Mouse (Mus musculus): ENCODE results near the gene 1700042G07Rik. TPM values are rescaled to one million over a fixed set of nuclear protein-coding genes. Genes with fewer than 3 reads are reported as not detected.

The 1700042G07Rik gene
- polyA plus RNA-seq, 1 experiment from 2014 or later: not detected

DNA sequence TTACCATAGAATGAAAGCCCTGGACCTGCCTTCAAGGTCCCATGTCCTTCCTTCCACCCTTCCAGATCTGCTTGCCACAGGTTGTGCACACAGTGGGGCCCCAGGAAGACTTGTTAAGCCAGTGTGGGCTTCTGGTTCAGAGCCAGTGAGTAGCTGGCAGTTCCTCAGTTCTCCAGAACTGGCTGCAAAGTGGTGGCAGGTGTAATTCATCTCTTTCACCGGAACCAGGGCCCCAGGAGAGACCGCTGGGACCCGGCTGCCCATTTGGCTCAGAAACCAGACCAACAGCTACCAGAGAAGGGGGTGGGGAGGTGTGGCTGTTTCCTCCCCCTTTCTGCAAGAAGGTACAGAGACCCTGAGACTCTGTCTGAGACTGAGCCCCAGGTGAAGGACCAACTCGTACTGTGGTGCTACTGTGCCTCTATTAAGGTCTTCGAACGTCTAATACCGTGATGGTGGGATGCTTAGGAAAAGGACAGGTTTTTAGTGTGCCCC, 29.8 kb upstream of the 1700042G07Rik start:
- peak overlapping the region; percentile 81 for H3K9ac ChIP-seq
- no peak for ATAC-seq (replicated peaks; ENCODE audit: insufficient number of reproducible peaks, insufficient read depth, low FRiP score, low read depth)
- H3K27ac ChIP-seq: no peak overlapping the region

GRCm38 (mm10) chr4:116143891-116144717, 29.1 kb upstream of the 1700042G07Rik start:
- no peak overlapping the region for H3K27ac ChIP-seq
- peak; percentile 79 for ATAC-seq (replicated peaks; ENCODE audit: insufficient number of reproducible peaks, insufficient read depth, low FRiP score, low read depth)
- under 1% methylated on average over 42 of the region's 47 CpGs for WGBS

More for the DNA sequence above, 29.8 kb upstream of the 1700042G07Rik start:
- Histone ChIP-seq H3K27me3 (no peaks in the 10 kb centered on the region), H3K4me2 (peak overlapping the region; percentile 94), H3K4me3 (peak overlapping the region; percentile 83), H3K9me3 (replicated peaks) (no peaks in the 10 kb centered on the region), H3K4me1 (replicated peaks) (peaks cover 25% of the 10 kb centered on the region), H3K36me3 (no peaks in the 10 kb centered on the region)
- 7% methylated on average over 7 of the region's 7 CpGs for WGBS

GRCm38 (mm10) chr4:116149812-116150155, 23.4 kb upstream of the 1700042G07Rik start:
- Histone ChIP-seq H3K27ac (peak overlapping the region; percentile 94), H3K4me3 (peak overlapping the region; percentile 92), H3K36me3 (peaks cover 29% of the 10 kb centered on the region), H3K9me3 (replicated peaks) (no peaks in the 10 kb centered on the region), H3K4me2 (peak overlapping the region; percentile 82), H3K4me1 (replicated peaks) (peaks cover 20% of the 10 kb centered on the region), H3K9ac (peak overlapping the region; percentile 97), H3K27me3 (no peaks in the 10 kb centered on the region)
- no peak for ATAC-seq (replicated peaks; ENCODE audit: insufficient number of reproducible peaks, insufficient read depth, low FRiP score, low read depth)
- 26% methylated on average over 6 of the region's 6 CpGs for WGBS

More at GRCm38 (mm10) chr4:116143891-116144717, 29.1 kb upstream of the 1700042G07Rik start:
- no peaks in the 10 kb centered on the region for H3K27me3 ChIP-seq
- H3K4me3 ChIP-seq: peak overlapping the region; percentile 83
- peaks cover 25% of the 10 kb centered on the region for H3K4me1 ChIP-seq (replicated peaks)
- H3K4me2 ChIP-seq: peak overlapping the region; percentile 94
- no peaks in the 10 kb centered on the region for H3K36me3 ChIP-seq
- H3K9me3 ChIP-seq (replicated peaks): no peaks in the 10 kb centered on the region
- H3K9ac ChIP-seq: peak overlapping the region; percentile 81

- WGBS: under 1% methylated on average over 56 of the region's 73 CpGs
- Histone ChIP-seq H3K36me3 (peaks cover 35% of the 10 kb centered on the region), H3K9ac (peak overlapping the region; percentile 97), H3K4me1 (replicated peaks) (peaks cover 16% of the 10 kb centered on the region), H3K27me3 (no peaks in the 10 kb centered on the region), H3K4me3 (peak overlapping the region; percentile 92), H3K9me3 (replicated peaks) (no peaks in the 10 kb centered on the region), H3K4me2 (peak overlapping the region; percentile 82), H3K27ac (peak overlapping the region; percentile 94)
- peak; percentile 90 for ATAC-seq (replicated peaks; ENCODE audit: insufficient number of reproducible peaks, insufficient read depth, low FRiP score, low read depth)
Observed at GRCm38 (mm10) chr4:116150156-116150861, 22.9 kb upstream of the 1700042G07Rik start.

GRCm38 (mm10) chr4:116150862-116151221, 22.3 kb upstream of the 1700042G07Rik start:
- Histone ChIP-seq H3K4me3 (peak overlapping the region; percentile 92), H3K9me3 (replicated peaks) (no peaks in the 10 kb centered on the region), H3K4me1 (replicated peaks) (peaks cover 16% of the 10 kb centered on the region), H3K27ac (peak overlapping the region; percentile 94), H3K27me3 (no peaks in the 10 kb centered on the region), H3K9ac (peak overlapping the region; percentile 97), H3K4me2 (peak overlapping the region; percentile 82), H3K36me3 (peaks cover 40% of the 10 kb centered on the region)
- ATAC-seq (replicated peaks; ENCODE audit: insufficient number of reproducible peaks, insufficient read depth, low FRiP score, low read depth): 0 out of 2 replicates have a peak, but pooled peaks have one; percentile 16
- WGBS: 10% methylated on average over 4 of the region's 4 CpGs

- Histone ChIP-seq H3K27ac (peak within 1 kb of the TSS; percentile 94), H3K9me3 (replicated peaks) (no peaks in the 10 kb centered on the region), H3K4me1 (replicated peaks) (peaks cover 16% of the 10 kb centered on the region), H3K9ac (peak within 1 kb of the TSS; percentile 97), H3K27me3 (no peaks in the 10 kb centered on the region), H3K4me2 (peak within 1 kb of the TSS; percentile 82), H3K4me3 (peak within 1 kb of the TSS; percentile 92), H3K36me3 (peaks cover 44% of the 10 kb centered on the region)
- WGBS: 71% methylated on average over 6 of the region's 6 CpGs
- ATAC-seq (replicated peaks; ENCODE audit: insufficient number of reproducible peaks, insufficient read depth, low FRiP score, low read depth): no peak
Observed at GRCm38 (mm10) chr4:116151238-116151637, 21.9 kb upstream of the 1700042G07Rik start, which contains the start of gene Lurap1. Gene Lurap1 (minus strand): TSS chr4:116151338.

GRCm38 (mm10) chr4:116152702-116153101, 20.5 kb upstream of the 1700042G07Rik start:
- H3K4me3 ChIP-seq: no peak overlapping the region
- H3K9ac ChIP-seq: no peak overlapping the region
- no peak for ATAC-seq (replicated peaks; ENCODE audit: insufficient number of reproducible peaks, insufficient read depth, low FRiP score, low read depth)
- no peak overlapping the region for H3K27ac ChIP-seq
- H3K4me1 ChIP-seq (replicated peaks): peaks cover 16% of the 10 kb centered on the region
- H3K4me2 ChIP-seq: no peak overlapping the region
- WGBS: 95% methylated on average over 15 of the region's 15 CpGs
- H3K36me3 ChIP-seq: peaks cover 59% of the 10 kb centered on the region
- H3K9me3 ChIP-seq (replicated peaks): no peaks in the 10 kb centered on the region
- no peaks in the 10 kb centered on the region for H3K27me3 ChIP-seq

DNA sequence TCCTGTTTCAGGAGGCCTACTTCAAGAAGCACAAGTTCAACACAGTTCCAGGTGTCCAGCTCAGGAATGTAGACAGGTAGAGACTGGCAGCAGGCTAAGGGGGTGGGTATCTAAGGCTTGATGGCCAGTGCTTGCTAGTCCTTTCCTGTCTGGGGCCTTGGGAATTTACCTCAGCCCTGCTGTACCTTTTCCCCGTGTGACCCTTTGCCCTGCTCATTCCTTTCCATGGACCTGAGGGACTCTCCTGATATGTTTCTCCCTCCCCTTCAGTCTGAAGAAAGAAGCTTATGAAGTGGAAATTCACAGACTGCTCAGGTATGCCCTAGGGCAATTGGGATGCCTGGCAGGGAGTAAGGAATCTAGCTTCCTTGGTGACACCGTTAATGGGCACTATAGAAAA, 15.3 kb upstream of the 1700042G07Rik start:
- Histone ChIP-seq H3K4me2 (no peak overlapping the region), H3K4me3 (no peak overlapping the region), H3K9ac (no peak overlapping the region), H3K27ac (no peak overlapping the region), H3K27me3 (no peaks in the 10 kb centered on the region), H3K9me3 (replicated peaks) (no peaks in the 10 kb centered on the region), H3K4me1 (replicated peaks) (peaks cover 27% of the 10 kb centered on the region), H3K36me3 (peaks cover 68% of the 10 kb centered on the region)
- no peak for ATAC-seq (replicated peaks; ENCODE audit: insufficient number of reproducible peaks, insufficient read depth, low FRiP score, low read depth)
- 83% methylated on average over 2 of the region's 2 CpGs for WGBS

DNA sequence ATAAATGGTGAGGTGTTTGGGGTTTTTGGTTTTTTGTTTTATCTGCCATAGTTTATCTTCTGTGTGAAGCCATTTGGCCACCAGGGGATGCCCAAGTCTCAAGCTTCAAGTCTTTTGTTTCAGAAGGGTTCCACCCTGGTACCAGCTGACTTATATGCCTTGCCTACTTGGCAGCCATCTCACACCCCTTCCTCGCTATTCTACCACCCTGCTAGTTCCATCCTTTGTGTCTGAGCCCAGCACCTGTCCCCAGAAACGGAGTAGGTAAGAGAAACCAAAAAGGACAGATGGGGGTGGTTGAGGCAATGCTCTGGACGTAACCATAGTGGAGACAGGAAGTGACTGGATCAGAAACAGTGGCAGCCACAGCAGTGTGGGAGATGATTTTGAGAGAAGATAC, 13.3 kb upstream of the 1700042G07Rik start:
- Histone ChIP-seq H3K4me3 (no peak overlapping the region), H3K9ac (no peak overlapping the region), H3K27ac (peak overlapping the region; percentile 35; the same call in 1 of the 2 replicates), H3K9me3 (replicated peaks) (no peaks in the 10 kb centered on the region), H3K4me2 (no peak overlapping the region), H3K36me3 (peaks cover 48% of the 10 kb centered on the region), H3K27me3 (no peaks in the 10 kb centered on the region), H3K4me1 (replicated peaks) (peaks cover 28% of the 10 kb centered on the region)
- 66% methylated on average over 3 of the region's 3 CpGs for WGBS
- ATAC-seq (replicated peaks; ENCODE audit: insufficient number of reproducible peaks, insufficient read depth, low FRiP score, low read depth): no peak

DNA sequence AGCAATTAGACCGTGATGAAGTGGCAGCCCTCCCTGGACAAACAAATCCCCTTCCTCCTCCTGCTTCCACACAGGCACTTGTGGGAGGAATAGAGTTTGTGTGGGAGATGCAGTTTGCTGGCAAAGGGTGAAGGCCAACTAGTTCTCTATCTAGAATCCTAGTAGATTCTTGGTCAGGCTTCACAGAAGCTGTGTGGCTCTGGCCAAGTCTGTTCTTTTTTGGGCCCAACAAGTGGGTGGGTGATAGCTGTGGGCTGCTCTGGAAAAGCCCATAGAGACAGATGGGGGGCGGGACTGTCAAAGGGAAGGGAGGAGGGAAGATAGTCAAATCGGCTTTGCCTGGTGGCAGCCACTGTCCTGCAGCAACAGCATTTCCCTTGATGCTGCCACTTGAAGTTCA, 12.4 kb upstream of the 1700042G07Rik start:
- H3K27ac ChIP-seq: peak overlapping the region; percentile 35
- no peaks in the 10 kb centered on the region for H3K27me3 ChIP-seq
- no peak overlapping the region for H3K4me2 ChIP-seq
- H3K4me3 ChIP-seq: no peak overlapping the region
- peaks cover 39% of the 10 kb centered on the region for H3K36me3 ChIP-seq
- peak; percentile 48; the same call in 1 of the 2 replicates for ATAC-seq (replicated peaks; ENCODE audit: insufficient number of reproducible peaks, insufficient read depth, low FRiP score, low read depth)
- H3K4me1 ChIP-seq (replicated peaks): peaks cover 28% of the 10 kb centered on the region
- no peaks in the 10 kb centered on the region for H3K9me3 ChIP-seq (replicated peaks)
- 31% methylated on average over 3 of the region's 3 CpGs for WGBS
- no peak overlapping the region for H3K9ac ChIP-seq

- 55% methylated on average over 4 of the region's 4 CpGs for WGBS
- Histone ChIP-seq H3K27ac (peak overlapping the region; percentile 15; the same call in 1 of the 2 replicates), H3K9ac (no peak overlapping the region), H3K9me3 (replicated peaks) (no peaks in the 10 kb centered on the region), H3K36me3 (peaks cover 25% of the 10 kb centered on the region), H3K4me3 (no peak overlapping the region), H3K4me1 (replicated peaks) (peaks cover 28% of the 10 kb centered on the region), H3K4me2 (no peak overlapping the region), H3K27me3 (no peaks in the 10 kb centered on the region)
- ATAC-seq (replicated peaks; ENCODE audit: insufficient number of reproducible peaks, insufficient read depth, low FRiP score, low read depth): no peak
Observed at GRCm38 (mm10) chr4:116162142-116162541, 11.0 kb upstream of the 1700042G07Rik start.

Measured in heart, embryonic 15.5 days (tissue).